Mouse (Mus musculus): Measurements from ENCODE around the gene BC029722.

GRCm38 (mm10) chr2:155805231-155805924 lies 13.8 kb downstream of the BC029722 start:
- TF ChIP-seq CTCF (IDR thresholded peaks at IDR 0.05; ENCODE audit: borderline replicate concordance, control insufficient read depth, extremely low read depth, insufficient read depth, low read length, poor library complexity) (no peak), POLR2A (IDR thresholded peaks at IDR 0.05; ENCODE audit: control insufficient read depth, extremely low read depth, insufficient read depth, low read length, poor library complexity) (no peak)

Measured in thymus, adult 2 months (tissue).